Mouse (Mus musculus) erythroblast, adult 5-6 weeks (primary cell): Measurements from ENCODE around the gene Gm5134. TPM values are rescaled to one million over a fixed set of nuclear protein-coding genes. Genes with fewer than 3 reads are reported as not detected.

ENCODE experiments used
- ATAC-seq: replicated peaks from 2 replicates; pipeline ENCODE4 v1.8.0; 2016; ENCODE audit warnings: moderate number of reproducible peaks, mild to moderate bottlenecking, moderate TSS enrichment, inconsistent platforms; ENCODE audit not compliant: poor library complexity, low FRiP score, severe bottlenecking
- total RNA-seq, 2 experiments: library from RNA; stranded (forward) in 1 of 2; stranded (reverse) in 1 of 2; fragments of 150-400 nt in 1 of 2; fragments of 200-764, 138-1000 nt in 1 of 2; gene quantifications; 2 replicates each; pipeline versions ENCODE4 v1.2.3 to v1.2.4; 2015 to 2017; ENCODE audit warnings: low replicate concordance in 2 of 2

Gm5134 gene
- total RNA-seq, 2 experiments from 2014 or later = 1.3 TPM; not detected in 1

- ATAC-seq = no peak
Measured at GRCm38 (mm10) chr10:76030496-76030895, 76.2 kb downstream of the Gm5134 start.

- ATAC-seq = peak; percentile 11; the same call in 1 of the 2 replicates
Measured at GRCm38 (mm10) chr10:76031511-76032401, 77.4 kb downstream of the Gm5134 start.

GRCm38 (mm10) chr10:76032402-76033118 is 78.2 kb downstream of the Gm5134 start, which contains the start of gene Zfp280b:
Gene Zfp280b, plus strand, starts transcription at chr10:76032650.
- ATAC-seq = peak; percentile 100

- peak; percentile 24; the same call in 1 of the 2 replicates for ATAC-seq
Measured at GRCm38 (mm10) chr10:76033119-76033455, 78.8 kb downstream of the Gm5134 start.

- no peak for ATAC-seq
Measured at GRCm38 (mm10) chr10:76034001-76034600, 79.8 kb downstream of the Gm5134 start.

- no peak for ATAC-seq
Measured at GRCm38 (mm10) chr10:76035277-76035676, 81.0 kb downstream of the Gm5134 start.

- ATAC-seq = no peak
Measured at GRCm38 (mm10) chr10:76036962-76037361, 82.6 kb downstream of the Gm5134 start.

- no peak for ATAC-seq
Measured at GRCm38 (mm10) chr10:76045343-76045742, 91.0 kb downstream of the Gm5134 start.

GRCm38 (mm10) chr10:76046754-76047153 is 92.4 kb downstream of the Gm5134 start:
- no peak for ATAC-seq

- no peak for ATAC-seq
Measured at GRCm38 (mm10) chr10:76047182-76047869, 93.0 kb downstream of the Gm5134 start.

- ATAC-seq = no peak
Measured at GRCm38 (mm10) chr10:76048967-76049366, 94.7 kb downstream of the Gm5134 start.

- ATAC-seq = no peak
Measured at GRCm38 (mm10) chr10:76051860-76052259, 97.5 kb downstream of the Gm5134 start.

Other genes with a start within 250 kb of the Gm5134 start
- 133 and 187 TPM in 2 replicates for gene Cabin1, start 190.2 kb upstream of the Gm5134 start, total RNA-seq (2015; ENCODE audit: low replicate concordance)
- 246 and 264 TPM in 2 replicates for gene Cabin1, start 190.2 kb upstream of the Gm5134 start, total RNA-seq (2017; ENCODE audit: low replicate concordance)
- 5.4 TPM in 1 of 2 replicates, not detected in the other for gene Ddt, start 181.1 kb upstream of the Gm5134 start, total RNA-seq (2015; ENCODE audit: low replicate concordance)
- 4.6 and 5.0 TPM in 2 replicates for gene Ddt, start 181.1 kb upstream of the Gm5134 start, total RNA-seq (2017; ENCODE audit: low replicate concordance)
- gene Gm20441, start 173.6 kb upstream of the Gm5134 start, total RNA-seq (2015; ENCODE audit: low replicate concordance) = not detected in 2 replicates
- gene Gm20441, start 173.6 kb upstream of the Gm5134 start, total RNA-seq (2017; ENCODE audit: low replicate concordance) = not detected in 2 replicates
- 0.42 TPM in 1 of 2 replicates, not detected in the other for gene Gstt3, start 173.1 kb upstream of the Gm5134 start, total RNA-seq (2015; ENCODE audit: low replicate concordance)
- gene Gstt3, start 173.1 kb upstream of the Gm5134 start, total RNA-seq (2017; ENCODE audit: low replicate concordance) = 0.51 TPM in 1 of 2 replicates, not detected in the other
- gene Gstt1, start 155.9 kb upstream of the Gm5134 start, total RNA-seq (2015; ENCODE audit: low replicate concordance) = 6.3 and 24.0 TPM in 2 replicates
- gene Gstt1, start 155.9 kb upstream of the Gm5134 start, total RNA-seq (2017; ENCODE audit: low replicate concordance) = 4.1 and 6.8 TPM in 2 replicates
- not detected in 2 replicates for gene Gstt4, start 132.0 kb upstream of the Gm5134 start, total RNA-seq (2015; ENCODE audit: low replicate concordance)
- 0.84 TPM in 1 of 2 replicates, not detected in the other for gene Gstt4, start 132.0 kb upstream of the Gm5134 start, total RNA-seq (2017; ENCODE audit: low replicate concordance)
- gene Gstt2, start 117.1 kb upstream of the Gm5134 start, total RNA-seq (2015; ENCODE audit: low replicate concordance) = 7.9 and 8.8 TPM in 2 replicates
- 2.4 and 11.0 TPM in 2 replicates for gene Gstt2, start 117.1 kb upstream of the Gm5134 start, total RNA-seq (2017; ENCODE audit: low replicate concordance)
- 47.2 and 79.7 TPM in 2 replicates for gene Mif, start 94.3 kb upstream of the Gm5134 start, total RNA-seq (2015; ENCODE audit: low replicate concordance)
- 48.1 and 65.8 TPM in 2 replicates for gene Mif, start 94.3 kb upstream of the Gm5134 start, total RNA-seq (2017; ENCODE audit: low replicate concordance)
- 1.7 TPM in 1 of 2 replicates, not detected in the other for gene Derl3, start 61.1 kb upstream of the Gm5134 start, total RNA-seq (2015; ENCODE audit: low replicate concordance)
- not detected in 2 replicates for gene Derl3, start 61.1 kb upstream of the Gm5134 start, total RNA-seq (2017; ENCODE audit: low replicate concordance)
- 9.4 and 16.9 TPM in 2 replicates for gene Smarcb1, start 32.9 kb upstream of the Gm5134 start, total RNA-seq (2015; ENCODE audit: low replicate concordance)
- 15.7 and 16.7 TPM in 2 replicates for gene Smarcb1, start 32.9 kb upstream of the Gm5134 start, total RNA-seq (2017; ENCODE audit: low replicate concordance)
- gene Chchd10, start 21.4 kb upstream of the Gm5134 start, total RNA-seq (2015; ENCODE audit: low replicate concordance) = 33.2 and 46.5 TPM in 2 replicates
- 27.2 and 33.2 TPM in 2 replicates for gene Chchd10, start 21.4 kb upstream of the Gm5134 start, total RNA-seq (2017; ENCODE audit: low replicate concordance)
- gene Mmp11, start 18.0 kb upstream of the Gm5134 start, total RNA-seq (2015; ENCODE audit: low replicate concordance) = not detected in 2 replicates
- gene Mmp11, start 18.0 kb upstream of the Gm5134 start, total RNA-seq (2017; ENCODE audit: low replicate concordance) = 1.1 TPM in 1 of 2 replicates, not detected in the other
- gene Gm867, start 13.8 kb upstream of the Gm5134 start, total RNA-seq (2015; ENCODE audit: low replicate concordance) = 91.3 and 110 TPM in 2 replicates
- gene Gm867, start 13.8 kb upstream of the Gm5134 start, total RNA-seq (2017; ENCODE audit: low replicate concordance) = 27.6 and 34.8 TPM in 2 replicates
- not detected in 2 replicates for gene Vpreb3, start 11.5 kb upstream of the Gm5134 start, total RNA-seq (2015; ENCODE audit: low replicate concordance)
- not detected in 2 replicates for gene Vpreb3, start 11.5 kb upstream of the Gm5134 start, total RNA-seq (2017; ENCODE audit: low replicate concordance)
- gene Zfp280b, start 78.1 kb downstream of the Gm5134 start, total RNA-seq (2015; ENCODE audit: low replicate concordance) = 0.63 and 2.7 TPM in 2 replicates
- 1.8 and 2.2 TPM in 2 replicates for gene Zfp280b, start 78.1 kb downstream of the Gm5134 start, total RNA-seq (2017; ENCODE audit: low replicate concordance)
- gene Slc5a4b, start 156.4 kb downstream of the Gm5134 start, total RNA-seq (2015; ENCODE audit: low replicate concordance) = not detected in 2 replicates
- 0.51 TPM in 1 of 2 replicates, not detected in the other for gene Slc5a4b, start 156.4 kb downstream of the Gm5134 start, total RNA-seq (2017; ENCODE audit: low replicate concordance)
- gene Slc5a4a, start 192.9 kb downstream of the Gm5134 start, total RNA-seq (2015; ENCODE audit: low replicate concordance) = not detected in 2 replicates
- gene Slc5a4a, start 192.9 kb downstream of the Gm5134 start, total RNA-seq (2017; ENCODE audit: low replicate concordance) = not detected in 2 replicates